Mouse (Mus musculus): ENCODE data around the gene Dhrs9.

GRCm38 (mm10) chr2:69415070-69415469 is 34.8 kb downstream of the Dhrs9 start:
- TF ChIP-seq CTCF (IDR thresholded peaks at IDR 0.05; ENCODE audit: borderline replicate concordance, control insufficient read depth, extremely low read depth, insufficient read depth, low read length, poor library complexity): no peak
- no peak for TF ChIP-seq POLR2A (IDR thresholded peaks at IDR 0.05; ENCODE audit: control insufficient read depth, extremely low read depth, insufficient read depth, low read length, poor library complexity)

All from thymus, adult 2 months (tissue).